Mouse (Mus musculus): ENCODE results near the gene Slain1.

The Slain1 gene

GRCm38 (mm10) chr14:103649896-103650334 lies at the start of gene Slain1:
TSS of gene Slain1 (plus strand) at chr14:103650228.
- DNase-seq (ENCODE audit: low read depth), result peak; percentile 42

- no peak for DNase-seq (ENCODE audit: low read depth)
These were observed 42.0 kb upstream of the Slain1 start for GRCm38 (mm10) chr14:103608063-103608462.

- no peak for DNase-seq (ENCODE audit: low read depth)
These were observed 36.3 kb upstream of the Slain1 start for GRCm38 (mm10) chr14:103613573-103614271.

- DNase-seq (ENCODE audit: low read depth), result no peak
These were observed 35.8 kb upstream of the Slain1 start for GRCm38 (mm10) chr14:103614272-103614587.

GRCm38 (mm10) chr14:103619756-103620155 lies 30.3 kb upstream of the Slain1 start:
- DNase-seq (ENCODE audit: low read depth), result no peak

- no peak for DNase-seq (ENCODE audit: low read depth)
These were observed 28.8 kb upstream of the Slain1 start for GRCm38 (mm10) chr14:103621207-103621606.

GRCm38 (mm10) chr14:103626100-103626499 lies 23.9 kb upstream of the Slain1 start:
- no peak for DNase-seq (ENCODE audit: low read depth)

- DNase-seq (ENCODE audit: low read depth), result no peak
These were observed 20.2 kb upstream of the Slain1 start for GRCm38 (mm10) chr14:103629639-103630364.

- DNase-seq (ENCODE audit: low read depth), result no peak
These were observed 19.5 kb upstream of the Slain1 start for GRCm38 (mm10) chr14:103630545-103630944.

- no peak for DNase-seq (ENCODE audit: low read depth)
These were observed 6.1 kb upstream of the Slain1 start for GRCm38 (mm10) chr14:103643933-103644332.

GRCm38 (mm10) chr14:103647981-103648380 lies 2.0 kb upstream of the Slain1 start:
- DNase-seq (ENCODE audit: low read depth), result no peak

- no peak for DNase-seq (ENCODE audit: low read depth)
These were observed 1.3 kb upstream of the Slain1 start for GRCm38 (mm10) chr14:103648623-103649255.

- no peak for DNase-seq (ENCODE audit: low read depth)
These were observed 726 bp upstream of the Slain1 start for GRCm38 (mm10) chr14:103649302-103649701.

GRCm38 (mm10) chr14:103650413-103651101 lies 529 bp downstream of the Slain1 start:
- no peak for DNase-seq (ENCODE audit: low read depth)

GRCm38 (mm10) chr14:103651106-103651505 lies 1.1 kb downstream of the Slain1 start:
- DNase-seq (ENCODE audit: low read depth), result no peak

- no peak for DNase-seq (ENCODE audit: low read depth)
These were observed 1.5 kb downstream of the Slain1 start for GRCm38 (mm10) chr14:103651562-103651961.

GRCm38 (mm10) chr14:103652524-103652923 lies 2.5 kb downstream of the Slain1 start:
- DNase-seq (ENCODE audit: low read depth), result no peak

- DNase-seq (ENCODE audit: low read depth), result no peak
These were observed 3.8 kb downstream of the Slain1 start for GRCm38 (mm10) chr14:103653800-103654199.

- DNase-seq (ENCODE audit: low read depth), result no peak
These were observed 5.4 kb downstream of the Slain1 start for GRCm38 (mm10) chr14:103655448-103655847.

- no peak for DNase-seq (ENCODE audit: low read depth)
These were observed 7.8 kb downstream of the Slain1 start for GRCm38 (mm10) chr14:103657876-103658275.

GRCm38 (mm10) chr14:103663026-103663425 lies 13.0 kb downstream of the Slain1 start:
- no peak for DNase-seq (ENCODE audit: low read depth)

- DNase-seq (ENCODE audit: low read depth), result no peak
These were observed 14.4 kb downstream of the Slain1 start for GRCm38 (mm10) chr14:103664391-103664790.
